Mouse (Mus musculus): ENCODE measurements at regions not wholly inside any gene's neighbourhood (a gene's known extent, or its start where the extent isn't known, plus 50 kb on each side); places are given as distances from the start of the nearest gene placed in this dataset.

DNA sequence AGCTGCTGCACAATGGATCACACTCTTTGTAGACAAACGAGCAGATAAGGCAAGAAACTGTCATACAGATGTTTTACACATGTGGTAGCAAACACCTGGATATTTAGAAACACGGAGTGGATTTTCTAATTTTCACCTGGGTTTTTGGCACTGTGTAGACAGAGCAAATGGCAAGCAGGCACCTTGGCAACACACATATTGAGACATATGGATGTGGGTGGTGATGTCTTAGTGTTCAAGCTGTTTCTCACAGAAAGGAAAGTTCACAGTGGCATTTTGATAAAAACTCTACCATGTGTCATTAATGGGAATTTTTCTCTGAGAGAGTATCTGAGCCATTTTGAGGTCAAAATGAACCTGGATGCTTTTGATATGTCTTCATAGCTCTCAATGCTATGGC, 417.9 kb upstream of the Megf9 start:
- DNase-seq (ENCODE audit: low spot score) = no peak
- Histone ChIP-seq H3K36me3 (replicated peaks) (no peaks in the 10 kb centered on the region), H3K9me3 (no peaks in the 10 kb centered on the region), H3K27me3 (replicated peaks; ENCODE audit: low read depth, poor library complexity, severe bottlenecking) (no peaks in the 10 kb centered on the region), H3K27ac (replicated peaks) (no peak overlapping the region), H3K4me1 (no peaks in the 10 kb centered on the region), H3K4me3 (no peak overlapping the region)
- 81% methylated on average over 2 of the region's 2 CpGs for WGBS

DNA sequence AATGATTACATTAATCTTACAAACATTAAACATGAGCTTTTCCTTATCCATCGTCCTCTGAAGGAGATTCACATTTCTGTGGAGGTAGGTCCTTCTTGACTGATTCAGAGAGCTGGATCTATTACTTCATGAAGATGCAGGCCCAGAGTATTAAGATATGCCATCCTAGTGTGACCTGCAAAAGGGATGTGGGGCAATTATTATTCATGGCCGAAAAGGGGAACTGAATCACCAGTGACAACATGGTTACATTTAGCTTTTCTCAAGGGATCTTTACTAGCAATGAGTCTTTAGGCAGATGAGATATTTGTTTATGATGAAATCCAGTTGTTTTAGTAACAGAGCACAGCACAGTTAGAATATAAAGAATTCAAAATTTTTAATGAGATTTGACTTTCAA, 405.4 kb upstream of the Megf9 start:
- WGBS = 87% methylated on average over 2 of the region's 2 CpGs
- no peak for DNase-seq (ENCODE audit: low spot score)
- Histone ChIP-seq H3K27me3 (replicated peaks; ENCODE audit: low read depth, poor library complexity, severe bottlenecking) (no peaks in the 10 kb centered on the region), H3K4me3 (no peak overlapping the region), H3K27ac (replicated peaks) (no peak overlapping the region), H3K36me3 (replicated peaks) (no peaks in the 10 kb centered on the region), H3K9me3 (no peaks in the 10 kb centered on the region), H3K4me1 (no peaks in the 10 kb centered on the region)

DNA sequence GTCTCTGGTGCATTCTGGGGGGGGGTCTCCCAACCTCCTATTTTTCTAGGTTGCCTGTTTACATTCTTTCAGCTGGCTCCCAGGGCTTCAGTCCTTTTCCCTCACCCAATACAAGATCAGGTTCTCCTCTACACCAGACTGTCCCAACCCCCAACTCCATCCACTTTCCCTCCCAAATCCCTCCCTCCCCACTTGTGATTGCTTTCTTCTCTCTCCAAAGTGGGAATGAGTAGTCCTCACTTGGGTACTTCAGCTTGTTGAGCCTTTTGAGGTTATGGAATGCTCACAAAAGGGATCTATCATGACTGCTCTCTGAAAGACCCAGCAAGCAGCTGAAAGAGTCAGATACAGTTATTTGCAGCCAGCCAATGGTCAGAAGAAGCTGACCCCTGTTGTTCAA, 399.3 kb upstream of the Megf9 start:
- H3K36me3 ChIP-seq (replicated peaks) = no peaks in the 10 kb centered on the region
- H3K27ac ChIP-seq (replicated peaks) = no peak overlapping the region
- H3K4me3 ChIP-seq = no peak overlapping the region
- H3K27me3 ChIP-seq (replicated peaks; ENCODE audit: low read depth, poor library complexity, severe bottlenecking) = no peaks in the 10 kb centered on the region
- H3K9me3 ChIP-seq = no peaks in the 10 kb centered on the region
- no peaks in the 10 kb centered on the region for H3K4me1 ChIP-seq
- DNase-seq (ENCODE audit: low spot score) = no peak

DNA sequence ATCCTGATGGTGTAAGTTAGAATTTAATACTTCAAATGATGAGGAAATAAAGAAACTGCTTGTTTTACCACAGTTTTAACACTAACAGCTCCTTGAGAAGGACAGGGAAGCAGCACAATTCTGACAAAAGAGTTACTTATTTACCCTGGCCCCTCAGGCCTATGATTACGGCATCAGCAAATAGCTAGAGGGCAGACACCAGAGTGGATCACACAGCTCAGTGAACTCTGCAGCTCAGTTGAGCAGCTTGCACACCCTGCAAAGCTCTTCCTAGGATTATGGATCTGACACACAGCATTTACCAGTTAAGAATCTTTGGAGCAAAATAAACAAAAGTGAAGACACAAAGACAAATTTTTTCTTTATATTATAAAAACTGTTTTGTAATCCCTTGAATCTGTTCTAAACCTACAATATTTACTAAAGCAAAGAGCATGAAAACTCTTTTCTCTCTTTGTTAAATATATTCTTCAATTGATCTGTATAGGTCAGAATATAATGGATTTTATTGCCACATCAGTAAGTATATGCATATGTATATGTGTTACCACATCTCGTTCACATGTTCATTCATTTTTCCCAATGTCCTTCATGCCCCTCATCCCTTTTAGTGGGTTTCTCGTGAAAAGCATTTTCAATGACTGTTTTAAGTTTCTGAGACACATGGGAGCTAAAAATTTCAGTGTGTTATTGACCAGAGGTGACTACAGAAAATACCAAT, 387.3 kb upstream of the Megf9 start:
- Histone ChIP-seq H3K27me3 (replicated peaks; ENCODE audit: low read depth, poor library complexity, severe bottlenecking) (no peaks in the 10 kb centered on the region), H3K27ac (replicated peaks) (no peak overlapping the region), H3K9me3 (no peaks in the 10 kb centered on the region), H3K36me3 (replicated peaks) (no peaks in the 10 kb centered on the region), H3K4me3 (no peak overlapping the region), H3K4me1 (no peaks in the 10 kb centered on the region)
- WGBS = 53% methylated on average over 3 of the region's 3 CpGs
- DNase-seq (ENCODE audit: low spot score) = no peak

DNA sequence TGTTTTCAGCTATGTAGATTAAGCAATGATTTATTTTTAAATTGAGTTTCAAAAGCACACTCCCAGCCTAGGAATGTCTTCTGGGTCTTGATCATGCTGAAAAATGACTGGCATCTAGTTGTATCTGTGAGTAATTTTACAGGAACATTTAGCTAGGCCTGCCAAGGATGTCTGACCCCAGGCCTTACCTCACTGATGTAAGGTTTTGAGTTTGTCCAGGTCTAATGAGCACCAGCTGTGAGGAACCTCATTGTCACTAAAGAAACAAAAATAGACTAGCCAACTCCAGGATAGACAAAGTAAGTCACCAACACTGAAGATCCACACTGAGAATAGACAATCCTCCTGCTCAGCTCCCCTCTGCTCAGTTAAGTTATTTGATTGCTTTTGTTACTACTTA, 379.8 kb upstream of the Megf9 start:
- peak; percentile 32 for DNase-seq (ENCODE audit: low spot score)
- H3K27me3 ChIP-seq (replicated peaks; ENCODE audit: low read depth, poor library complexity, severe bottlenecking) = no peaks in the 10 kb centered on the region
- H3K4me1 ChIP-seq = no peaks in the 10 kb centered on the region
- no peaks in the 10 kb centered on the region for H3K36me3 ChIP-seq (replicated peaks)
- H3K27ac ChIP-seq (replicated peaks) = no peak overlapping the region
- no peaks in the 10 kb centered on the region for H3K9me3 ChIP-seq
- H3K4me3 ChIP-seq = no peak overlapping the region

DNA sequence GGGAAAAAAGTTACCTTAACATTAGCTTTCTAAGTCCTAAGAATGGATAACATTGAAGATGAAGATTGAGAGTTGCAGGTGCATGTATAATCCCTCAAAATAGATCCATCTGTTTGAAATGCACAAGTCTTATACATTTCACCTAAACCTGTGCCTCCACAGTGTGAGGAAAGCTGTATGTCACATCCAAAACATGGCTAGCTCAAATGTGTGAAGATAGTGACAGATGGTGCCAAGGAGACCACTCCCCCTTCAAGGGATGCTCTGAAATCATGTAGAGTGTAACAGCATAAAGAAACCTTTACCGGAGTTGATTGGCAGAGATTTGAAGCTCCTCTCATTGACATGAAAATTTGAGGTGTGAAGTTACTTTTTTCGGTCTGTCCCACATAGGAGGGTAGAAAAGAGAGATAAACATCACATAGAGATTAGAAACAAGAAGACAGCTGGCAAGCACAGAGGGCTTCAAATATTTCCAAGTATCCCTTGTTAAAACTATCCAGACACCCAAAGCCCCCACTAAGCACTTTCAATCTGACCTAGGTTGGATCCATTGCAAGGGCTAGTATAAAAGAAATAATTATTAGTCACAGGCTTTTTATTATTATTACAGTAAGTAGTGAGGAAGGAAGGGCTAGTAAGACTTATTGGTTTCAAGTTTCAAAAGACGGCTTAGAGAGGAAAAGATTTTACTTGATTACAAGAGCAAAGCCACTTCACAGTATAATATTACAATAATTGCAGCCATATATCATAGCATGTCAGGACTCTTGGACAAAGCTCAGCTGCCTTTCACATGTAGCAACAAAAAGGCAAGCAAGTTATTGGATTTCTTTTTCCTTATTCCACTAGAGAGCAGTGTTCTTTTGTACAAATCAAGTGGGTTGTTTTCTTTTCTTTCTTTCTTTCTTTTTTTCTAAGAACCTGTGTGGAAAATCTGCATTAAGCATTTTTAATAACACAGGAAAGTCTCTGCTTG, 372.3 kb upstream of the Megf9 start:
- no peak for DNase-seq (ENCODE audit: low spot score)
- Histone ChIP-seq H3K4me3 (no peak overlapping the region), H3K9me3 (no peaks in the 10 kb centered on the region), H3K27me3 (replicated peaks; ENCODE audit: low read depth, poor library complexity, severe bottlenecking) (no peaks in the 10 kb centered on the region), H3K4me1 (no peaks in the 10 kb centered on the region), H3K36me3 (replicated peaks) (no peaks in the 10 kb centered on the region), H3K27ac (replicated peaks) (no peak overlapping the region)
- 66% methylated on average over 3 of the region's 3 CpGs for WGBS

Data from embryonic facial prominence, embryonic 10.5 days (tissue).